Mouse (Mus musculus): Measurements from ENCODE around the gene Fxr1. TPM values are rescaled to one million over a fixed set of nuclear protein-coding genes. Genes with fewer than 3 reads are reported as not detected.
"Not testable (repeated sequence)": the region's sequence is repeated elsewhere in the genome, so short reads cannot be mapped to it uniquely, and the experiment has no call there.

Gene Fxr1
- polyA plus RNA-seq, 1 experiment from 2014 or later, result 45.5 TPM

GRCm38 (mm10) chr3:34033720-34034364 is 14.1 kb downstream of the Fxr1 start:
- H3K4me2 ChIP-seq (ENCODE audit: low read length), result no peak overlapping the region
- no peak overlapping the region for H3K9ac ChIP-seq (ENCODE audit: low read length)
- no peak overlapping the region for H3K27ac ChIP-seq (ENCODE audit: low read depth, low read length)
- no peaks in the 10 kb centered on the region for H3K27me3 ChIP-seq (replicated peaks; ENCODE audit: control insufficient read depth, insufficient read depth, low read length)
- WGBS, result 85% methylated on average over 3 of the region's 3 CpGs
- H3K4me3 ChIP-seq (ENCODE audit: low read depth, low read length), result no peak overlapping the region
- 0 out of 2 replicates have a peak, but pooled peaks cover 2% of the 10 kb centered on the region for H3K4me1 ChIP-seq (ENCODE audit: control insufficient read depth, insufficient read depth, low read length)
- no peaks in the 10 kb centered on the region for H3K9me3 ChIP-seq (replicated peaks; ENCODE audit: control insufficient read depth, low read length)
- ATAC-seq (no peak), DNase-seq (ENCODE audit: low spot score) (no peak)
- H3K36me3 ChIP-seq (ENCODE audit: control insufficient read depth, insufficient read depth, low read length), result no peaks in the 10 kb centered on the region; the same call in 1 of the 2 replicates

DNA sequence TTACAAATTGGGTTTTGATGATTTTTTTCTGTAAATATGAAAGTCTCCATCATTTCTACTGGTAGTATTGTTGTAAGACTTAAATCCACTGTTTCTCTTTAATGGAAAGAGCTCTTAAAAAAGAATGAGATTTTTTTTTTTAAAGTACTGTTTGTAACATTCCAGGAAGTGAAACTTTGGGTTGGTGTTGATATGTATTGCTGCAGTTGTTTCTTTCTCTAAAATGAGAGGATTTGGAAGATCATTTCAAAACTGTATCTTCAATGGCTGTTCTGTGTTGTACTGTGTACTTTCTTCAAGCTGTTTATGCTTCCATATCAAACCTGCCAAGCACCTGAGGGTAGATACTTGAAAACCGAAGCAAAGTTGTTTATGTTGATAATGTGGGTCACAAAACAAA is 15.1 kb downstream of the Fxr1 start:
- WGBS, result 91% methylated on average over 1 of the region's 1 CpGs
- no peak overlapping the region for H3K9ac ChIP-seq (ENCODE audit: low read length)
- no peak overlapping the region for H3K4me3 ChIP-seq (ENCODE audit: low read depth, low read length)
- no peak overlapping the region for H3K27ac ChIP-seq (ENCODE audit: low read depth, low read length)
- no peaks in the 10 kb centered on the region for H3K9me3 ChIP-seq (replicated peaks; ENCODE audit: control insufficient read depth, low read length)
- H3K36me3 ChIP-seq (ENCODE audit: control insufficient read depth, insufficient read depth, low read length), result no peaks in the 10 kb centered on the region; the same call in 1 of the 2 replicates
- H3K27me3 ChIP-seq (replicated peaks; ENCODE audit: control insufficient read depth, insufficient read depth, low read length), result no peaks in the 10 kb centered on the region
- H3K4me2 ChIP-seq (ENCODE audit: low read length), result no peak overlapping the region
- DNase-seq (ENCODE audit: low spot score) (no peak), ATAC-seq (no peak)
- 0 out of 2 replicates have a peak, but pooled peaks cover 2% of the 10 kb centered on the region for H3K4me1 ChIP-seq (ENCODE audit: control insufficient read depth, insufficient read depth, low read length)

DNA sequence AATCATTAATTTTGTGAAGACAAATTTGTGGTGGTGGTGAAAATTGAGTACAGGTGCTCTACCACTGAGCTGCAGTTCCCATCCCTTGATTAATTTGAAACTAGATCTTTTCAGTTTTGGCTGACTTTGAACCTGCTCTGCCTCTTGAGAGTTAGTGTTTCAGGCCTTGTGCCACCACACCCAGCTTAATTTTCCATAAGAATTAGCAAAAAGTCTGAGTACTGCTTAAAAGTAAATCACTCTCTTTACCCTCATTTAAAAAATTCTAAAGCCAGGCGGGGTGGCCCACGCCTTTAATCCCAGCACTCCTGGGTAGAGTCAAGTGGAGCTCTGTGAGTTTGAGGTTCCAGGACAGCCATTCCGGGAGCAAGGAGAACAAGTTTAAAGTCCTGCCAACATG is 16.0 kb downstream of the Fxr1 start:
- DNase-seq (ENCODE audit: low spot score) (no peak), ATAC-seq (no peak)
- Histone ChIP-seq H3K27me3 (replicated peaks; ENCODE audit: control insufficient read depth, insufficient read depth, low read length) (no peaks in the 10 kb centered on the region), H3K9me3 (replicated peaks; ENCODE audit: control insufficient read depth, low read length) (no peaks in the 10 kb centered on the region), H3K4me1 (ENCODE audit: control insufficient read depth, insufficient read depth, low read length) (0 out of 2 replicates have a peak, but pooled peaks cover 2% of the 10 kb centered on the region), H3K27ac (ENCODE audit: low read depth, low read length) (no peak overlapping the region), H3K9ac (ENCODE audit: low read length) (no peak overlapping the region), H3K4me3 (ENCODE audit: low read depth, low read length) (no peak overlapping the region), H3K36me3 (ENCODE audit: control insufficient read depth, insufficient read depth, low read length) (no peaks in the 10 kb centered on the region; the same call in 1 of the 2 replicates), H3K4me2 (ENCODE audit: low read length) (no peak overlapping the region)
- WGBS, result 83% methylated on average over 3 of the region's 3 CpGs

DNA sequence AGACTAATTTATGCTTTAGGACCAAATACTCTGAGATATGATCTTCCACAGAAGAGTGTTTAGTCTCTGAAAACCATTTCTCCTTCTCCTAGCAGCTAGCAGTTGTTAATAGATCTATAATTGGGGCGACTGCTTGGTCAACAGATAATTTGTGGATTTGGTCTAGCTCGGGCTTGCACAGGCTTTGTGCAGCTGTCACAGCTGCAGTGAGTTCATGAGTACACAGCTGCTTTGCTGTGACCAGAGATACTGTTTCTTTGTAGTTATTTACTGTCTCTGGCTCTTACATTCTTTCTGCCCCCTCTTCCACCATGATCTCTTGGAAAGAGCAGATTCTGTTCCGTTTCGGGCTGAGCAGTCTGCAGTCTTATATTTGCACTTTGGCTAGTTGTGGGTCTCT is 22.2 kb downstream of the Fxr1 start:
- no peak overlapping the region for H3K27ac ChIP-seq (ENCODE audit: low read depth, low read length)
- no peak overlapping the region for H3K4me3 ChIP-seq (ENCODE audit: low read depth, low read length)
- H3K27me3 ChIP-seq (replicated peaks; ENCODE audit: control insufficient read depth, insufficient read depth, low read length), result no peaks in the 10 kb centered on the region
- H3K36me3 ChIP-seq (ENCODE audit: control insufficient read depth, insufficient read depth, low read length), result peaks cover 19% of the 10 kb centered on the region
- no peak overlapping the region for H3K4me2 ChIP-seq (ENCODE audit: low read length)
- H3K9me3 ChIP-seq (replicated peaks; ENCODE audit: control insufficient read depth, low read length), result no peaks in the 10 kb centered on the region
- H3K9ac ChIP-seq (ENCODE audit: low read length), result no peak overlapping the region
- H3K4me1 ChIP-seq (ENCODE audit: control insufficient read depth, insufficient read depth, low read length), result no peaks in the 10 kb centered on the region
- ATAC-seq, result no peak
- no peak for DNase-seq (ENCODE audit: low spot score)
- WGBS, result 91% methylated on average over 4 of the region's 4 CpGs

DNA sequence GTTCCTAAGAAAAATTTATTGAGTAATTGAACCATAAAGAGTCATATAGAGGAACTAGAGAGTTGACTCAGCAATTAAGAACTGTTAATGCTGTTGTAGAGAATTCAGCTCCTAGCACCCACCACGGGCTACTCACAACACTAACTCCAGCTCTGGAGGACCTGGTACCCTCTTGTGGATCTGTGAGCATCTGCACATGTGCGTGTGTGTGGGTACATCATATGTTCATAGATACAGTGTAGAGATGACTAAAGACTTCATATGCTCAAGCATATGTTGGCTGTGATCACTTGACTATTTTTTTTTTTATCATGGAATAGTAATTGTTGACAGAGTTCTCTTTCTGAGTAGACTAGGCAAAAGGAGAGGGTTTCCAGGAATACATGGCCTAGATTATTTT is 42.6 kb downstream of the Fxr1 start:
- no peak for DNase-seq (ENCODE audit: low spot score)
- H3K27ac ChIP-seq (ENCODE audit: low read depth, low read length), result no peak overlapping the region
- 89% methylated on average over 2 of the region's 2 CpGs for whole genome bisulfite sequencing
- no peak overlapping the region for H3K4me3 ChIP-seq (ENCODE audit: low read depth, low read length)
- H3K27me3 ChIP-seq (replicated peaks; ENCODE audit: control insufficient read depth, insufficient read depth, low read length), result no peaks in the 10 kb centered on the region
- no peak overlapping the region for H3K9ac ChIP-seq (ENCODE audit: low read length)
- no peak for ATAC-seq
- H3K4me1 ChIP-seq (ENCODE audit: control insufficient read depth, insufficient read depth, low read length), result no peaks in the 10 kb centered on the region
- no peaks in the 10 kb centered on the region for H3K9me3 ChIP-seq (replicated peaks; ENCODE audit: control insufficient read depth, low read length)
- no peak overlapping the region for H3K4me2 ChIP-seq (ENCODE audit: low read length)
- peaks cover 47% of the 10 kb centered on the region for H3K36me3 ChIP-seq (ENCODE audit: control insufficient read depth, insufficient read depth, low read length)

DNA sequence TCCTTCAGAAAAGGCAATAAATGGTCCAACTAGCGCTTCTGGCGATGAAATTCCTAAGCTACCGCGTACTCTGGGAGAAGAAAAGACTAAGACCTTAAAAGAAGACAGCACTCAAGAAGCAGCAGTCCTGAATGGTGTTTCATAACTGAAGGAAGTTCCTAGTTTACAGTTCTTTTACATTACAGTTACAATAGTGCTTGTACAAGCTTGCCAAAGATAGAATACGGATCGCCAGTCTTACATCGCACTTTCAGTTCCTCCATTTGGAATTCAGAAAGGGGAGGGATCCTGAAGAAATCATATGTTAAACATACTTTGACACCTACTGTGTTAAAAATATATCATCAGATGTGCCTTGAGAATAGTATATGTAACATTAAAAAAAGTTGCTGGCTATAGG is 49.2 kb downstream of the Fxr1 start:
- H3K27me3 ChIP-seq (replicated peaks; ENCODE audit: control insufficient read depth, insufficient read depth, low read length); H3K4me2 ChIP-seq (ENCODE audit: low read length); H3K4me1 ChIP-seq (ENCODE audit: control insufficient read depth, insufficient read depth, low read length); DNase-seq (ENCODE audit: low spot score); H3K27ac ChIP-seq (ENCODE audit: low read depth, low read length); H3K4me3 ChIP-seq (ENCODE audit: low read depth, low read length); ATAC-seq; H3K9me3 ChIP-seq (replicated peaks; ENCODE audit: control insufficient read depth, low read length); H3K9ac ChIP-seq (ENCODE audit: low read length): not testable (repeated sequence)
- 89% methylated on average over 7 of the region's 7 CpGs for WGBS
- H3K36me3 ChIP-seq (ENCODE audit: control insufficient read depth, insufficient read depth, low read length), result peaks cover 38% of the 10 kb centered on the region

GRCm38 (mm10) chr3:34072726-34073125 is 53.0 kb downstream of the Fxr1 start:
- Histone ChIP-seq H3K9ac (ENCODE audit: low read length) (no peak overlapping the region), H3K9me3 (replicated peaks; ENCODE audit: control insufficient read depth, low read length) (no peaks in the 10 kb centered on the region), H3K4me2 (ENCODE audit: low read length) (no peak overlapping the region), H3K4me3 (ENCODE audit: low read depth, low read length) (no peak overlapping the region), H3K27me3 (replicated peaks; ENCODE audit: control insufficient read depth, insufficient read depth, low read length) (no peaks in the 10 kb centered on the region), H3K27ac (ENCODE audit: low read depth, low read length) (no peak overlapping the region), H3K4me1 (ENCODE audit: control insufficient read depth, insufficient read depth, low read length) (no peaks in the 10 kb centered on the region), H3K36me3 (ENCODE audit: control insufficient read depth, insufficient read depth, low read length) (peaks cover 46% of the 10 kb centered on the region)
- no peak for ATAC-seq
- no peak for DNase-seq (ENCODE audit: low spot score)
- WGBS, result 97% methylated on average over 6 of the region's 6 CpGs

- no peak for DNase-seq (ENCODE audit: low spot score)
- Histone ChIP-seq H3K4me1 (ENCODE audit: control insufficient read depth, insufficient read depth, low read length) (peaks cover 6% of the 10 kb centered on the region), H3K27ac (ENCODE audit: low read depth, low read length) (no peak overlapping the region), H3K9ac (ENCODE audit: low read length) (no peak overlapping the region), H3K36me3 (ENCODE audit: control insufficient read depth, insufficient read depth, low read length) (peaks cover 50% of the 10 kb centered on the region), H3K4me3 (ENCODE audit: low read depth, low read length) (no peak overlapping the region), H3K9me3 (replicated peaks; ENCODE audit: control insufficient read depth, low read length) (no peaks in the 10 kb centered on the region), H3K27me3 (replicated peaks; ENCODE audit: control insufficient read depth, insufficient read depth, low read length) (no peaks in the 10 kb centered on the region), H3K4me2 (ENCODE audit: low read length) (no peak overlapping the region)
- WGBS, result 85% methylated on average over 6 of the region's 6 CpGs
- ATAC-seq, result no peak
Measured at GRCm38 (mm10) chr3:34076058-34076759, 56.5 kb downstream of the Fxr1 start.

Measured in forebrain, embryonic 14.5 days (tissue).